Mouse (Mus musculus): ENCODE data around the gene Tmem51.

- TF ChIP-seq CTCF (IDR thresholded peaks at IDR 0.05; ENCODE audit: borderline replicate concordance, insufficient read depth, low read depth, low read length) (no peak; the same call in 1 of the 2 replicates), POLR2A (IDR thresholded peaks at IDR 0.05; ENCODE audit: borderline replicate concordance, insufficient read depth, low read length) (no peak)
Measured at GRCm38 (mm10) chr4:142057529-142058216, 26.4 kb downstream of the Tmem51 start.
